Mouse (Mus musculus) mouse trophoblast stem cell (cell line): Measurements from ENCODE around the gene Prdx6b.

Experiments used
- in situ Hi-C, 2 experiments: fragments of 300-500 bp; cut with MseI, MboI; formaldehyde crosslinking; loops; 2 replicates in 1 of 2; 3 replicates in 1 of 2; pipeline ENCODE4 v1.15.1; 2025

Gene Prdx6b

GRCm38 (mm10) chr2:80322878-80323277 is 30.6 kb downstream of the Prdx6b start:
- in situ Hi-C loops = no loop called here

DNA sequence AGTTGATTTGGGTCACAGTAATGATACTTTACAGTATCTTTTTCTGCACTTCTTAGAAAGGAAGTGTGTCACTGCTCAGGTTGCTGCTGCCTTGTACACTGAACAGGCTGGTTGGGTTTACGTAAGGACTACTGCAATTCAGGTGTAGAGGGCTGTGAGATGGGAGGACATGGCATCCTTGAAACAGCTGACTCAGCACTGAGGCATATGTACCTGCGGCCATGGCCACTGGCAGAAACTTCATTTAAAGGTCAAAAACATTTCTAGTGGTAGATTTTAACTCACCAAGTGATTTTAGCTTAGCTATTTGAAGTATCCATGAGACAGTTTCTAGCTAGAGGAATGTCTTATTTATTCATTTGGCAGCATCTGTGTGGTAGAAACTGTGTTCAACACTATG is 33.5 kb downstream of the Prdx6b start:
- in situ Hi-C loops = no loop called here

DNA sequence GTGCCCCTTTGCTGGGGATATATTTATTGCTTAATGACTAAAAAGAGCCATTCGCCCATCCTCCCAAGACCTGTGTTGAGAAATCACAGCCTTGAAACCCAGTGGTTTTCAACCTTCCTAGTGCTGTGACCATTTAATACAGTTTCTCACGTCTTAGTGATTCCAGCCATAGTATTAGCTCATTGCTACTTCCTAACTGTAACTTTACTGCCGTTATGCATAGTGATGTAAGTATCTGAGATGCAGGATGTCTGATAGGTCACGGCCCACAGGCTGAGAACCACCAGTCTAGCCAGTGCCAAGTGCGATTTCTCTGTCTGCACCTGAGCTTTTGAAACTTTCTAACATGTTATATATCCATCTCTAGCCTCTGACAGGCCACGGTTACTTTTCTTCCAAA is 35.0 kb downstream of the Prdx6b start:
- in situ Hi-C loops = no loop called here

DNA sequence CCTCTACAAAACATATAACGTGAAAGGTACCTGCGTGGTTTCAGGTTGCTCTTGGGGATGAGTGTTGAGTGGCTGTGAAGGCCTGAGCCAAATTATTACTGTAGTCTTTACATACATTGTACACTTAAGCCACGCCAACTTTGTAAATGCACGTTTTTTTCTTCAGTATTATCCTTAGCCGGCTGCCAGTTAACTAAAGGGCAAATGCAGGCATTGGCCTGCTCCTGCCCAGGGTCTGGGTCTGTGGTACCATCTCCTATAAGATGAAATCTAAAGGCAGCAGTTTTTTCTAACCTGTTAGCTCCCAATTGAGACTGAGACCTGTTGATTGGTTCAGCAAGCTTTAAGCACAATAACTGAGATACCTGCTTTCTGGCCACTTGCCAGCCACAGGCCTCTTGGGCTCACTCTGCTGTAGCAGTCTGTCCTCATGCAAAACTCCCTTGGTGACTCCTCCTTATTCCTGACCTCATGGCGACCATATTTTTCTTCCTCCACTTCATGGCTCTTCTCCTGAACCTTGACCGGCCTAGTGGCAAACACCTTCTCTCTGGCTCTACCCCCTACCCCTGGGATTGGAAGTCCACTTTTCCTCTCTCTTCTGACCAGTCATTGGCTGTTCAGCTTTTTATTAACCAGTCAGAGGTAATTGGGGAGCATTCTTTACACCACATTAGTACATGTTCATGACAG is 36.8 kb downstream of the Prdx6b start:
- in situ Hi-C loops = no loop called here

DNA sequence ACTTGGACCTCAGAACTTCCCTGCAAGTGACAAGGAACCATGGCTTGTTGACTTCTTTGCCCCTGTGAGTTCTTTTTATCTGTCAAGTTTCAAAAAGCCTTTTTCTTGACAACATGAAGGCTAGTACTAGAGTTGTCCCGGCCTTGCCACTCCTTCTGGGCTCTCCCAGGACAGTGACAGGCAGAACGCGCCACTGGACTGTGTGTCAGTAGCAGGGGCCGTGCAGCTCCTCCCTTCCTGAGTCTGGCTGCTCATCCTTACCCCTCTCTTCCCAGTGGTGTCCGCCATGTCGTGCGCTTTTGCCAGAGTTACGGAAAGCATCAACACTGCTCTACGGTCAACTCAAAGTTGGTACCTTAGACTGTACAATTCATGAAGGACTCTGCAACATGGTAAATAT is 48.3 kb downstream of the Prdx6b start:
- in situ Hi-C loops = no loop called here
